Mouse (Mus musculus): ENCODE measurements at regions not wholly inside any gene's neighbourhood (a gene's known extent, or its start where the extent isn't known, plus 50 kb on each side); places are given as distances from the start of the nearest gene placed in this dataset.
"Not testable (repeated sequence)": the region's sequence is repeated elsewhere in the genome, so short reads cannot be mapped to it uniquely, and the experiment has no call there.

- WGBS, result 87% methylated on average over 4 of the region's 4 CpGs
- Histone ChIP-seq H3K27ac (replicated peaks) (no peak overlapping the region), H3K9ac (replicated peaks) (no peak overlapping the region), H3K27me3 (no peaks in the 10 kb centered on the region), H3K4me2 (replicated peaks) (no peak overlapping the region), H3K36me3 (no peaks in the 10 kb centered on the region), H3K9me3 (no peaks in the 10 kb centered on the region), H3K4me1 (no peaks in the 10 kb centered on the region), H3K4me3 (no peak overlapping the region)
- no peak for ATAC-seq (ENCODE audit: low FRiP score, low read depth)
Observed at GRCm38 (mm10) chr6:109814990-109815389, 830.4 kb upstream of the Grm7 start.

- no peak for ATAC-seq (ENCODE audit: low FRiP score, low read depth)
- no peaks in the 10 kb centered on the region for H3K36me3 ChIP-seq
- no peak overlapping the region for H3K9ac ChIP-seq (replicated peaks)
- no peak overlapping the region for H3K4me2 ChIP-seq (replicated peaks)
- no peaks in the 10 kb centered on the region for H3K27me3 ChIP-seq
- no peaks in the 10 kb centered on the region for H3K4me1 ChIP-seq
- H3K27ac ChIP-seq (replicated peaks), result no peak overlapping the region
- 86% methylated on average over 3 of the region's 3 CpGs for WGBS
- H3K4me3 ChIP-seq, result no peak overlapping the region
- H3K9me3 ChIP-seq, result no peaks in the 10 kb centered on the region
Observed at GRCm38 (mm10) chr6:109848313-109848712, 797.1 kb upstream of the Grm7 start.

GRCm38 (mm10) chr6:109855806-109856205 is 789.6 kb upstream of the Grm7 start:
- H3K27me3 ChIP-seq, result no peaks in the 10 kb centered on the region
- WGBS, result 58% methylated on average over 1 of the region's 1 CpGs
- H3K36me3 ChIP-seq, result no peaks in the 10 kb centered on the region

GRCm38 (mm10) chr6:109863411-109863810 is 782.0 kb upstream of the Grm7 start:
- 77% methylated on average over 4 of the region's 4 CpGs for WGBS
- Histone ChIP-seq H3K4me1 (no peaks in the 10 kb centered on the region), H3K9ac (replicated peaks) (no peak overlapping the region), H3K36me3 (no peaks in the 10 kb centered on the region), H3K4me3 (no peak overlapping the region), H3K9me3 (no peaks in the 10 kb centered on the region), H3K27me3 (no peaks in the 10 kb centered on the region), H3K27ac (replicated peaks) (no peak overlapping the region), H3K4me2 (replicated peaks) (no peak overlapping the region)
- no peak for ATAC-seq (ENCODE audit: low FRiP score, low read depth)

More at GRCm38 (mm10) chr6:109855806-109856205, 789.6 kb upstream of the Grm7 start:
- no peak overlapping the region for H3K4me3 ChIP-seq
- H3K9me3 ChIP-seq, result no peaks in the 10 kb centered on the region
- H3K9ac ChIP-seq (replicated peaks), result no peak overlapping the region
- no peaks in the 10 kb centered on the region for H3K4me1 ChIP-seq
- ATAC-seq (ENCODE audit: low FRiP score, low read depth), result no peak
- no peak overlapping the region for H3K4me2 ChIP-seq (replicated peaks)
- no peak overlapping the region for H3K27ac ChIP-seq (replicated peaks)

- Histone ChIP-seq H3K9me3 (no peaks in the 10 kb centered on the region), H3K36me3 (no peaks in the 10 kb centered on the region), H3K27me3 (no peaks in the 10 kb centered on the region), H3K4me3 (no peak overlapping the region), H3K4me1 (no peaks in the 10 kb centered on the region), H3K4me2 (replicated peaks) (no peak overlapping the region), H3K9ac (replicated peaks) (no peak overlapping the region), H3K27ac (replicated peaks) (no peak overlapping the region)
- WGBS, result 85% methylated on average over 2 of the region's 2 CpGs
- no peak for ATAC-seq (ENCODE audit: low FRiP score, low read depth)
Observed at GRCm38 (mm10) chr6:109874187-109874586, 771.2 kb upstream of the Grm7 start.

- Histone ChIP-seq H3K27ac (replicated peaks) (no peak overlapping the region), H3K4me2 (replicated peaks) (no peak overlapping the region), H3K4me3 (no peak overlapping the region), H3K4me1 (no peaks in the 10 kb centered on the region), H3K36me3 (no peaks in the 10 kb centered on the region), H3K27me3 (no peaks in the 10 kb centered on the region), H3K9ac (replicated peaks) (no peak overlapping the region), H3K9me3 (no peaks in the 10 kb centered on the region)
- no peak for ATAC-seq (ENCODE audit: low FRiP score, low read depth)
- whole genome bisulfite sequencing, result 85% methylated on average over 6 of the region's 6 CpGs
Observed at GRCm38 (mm10) chr6:109874625-109875040, 770.7 kb upstream of the Grm7 start.

GRCm38 (mm10) chr6:109875548-109875947 is 769.8 kb upstream of the Grm7 start:
- not testable (repeated sequence) for H3K36me3 ChIP-seq; H3K4me1 ChIP-seq; H3K4me2 ChIP-seq (replicated peaks); H3K9ac ChIP-seq (replicated peaks); ATAC-seq (ENCODE audit: low FRiP score, low read depth); H3K27ac ChIP-seq (replicated peaks); H3K27me3 ChIP-seq; H3K9me3 ChIP-seq; H3K4me3 ChIP-seq
- 90% methylated on average over 3 of the region's 3 CpGs for WGBS

GRCm38 (mm10) chr6:109879145-109879544 is 766.2 kb upstream of the Grm7 start:
- no peak overlapping the region for H3K9ac ChIP-seq (replicated peaks)
- H3K4me1 ChIP-seq, result no peaks in the 10 kb centered on the region
- no peaks in the 10 kb centered on the region for H3K36me3 ChIP-seq
- WGBS, result 92% methylated on average over 1 of the region's 1 CpGs
- no peak overlapping the region for H3K4me3 ChIP-seq
- no peaks in the 10 kb centered on the region for H3K9me3 ChIP-seq
- no peak overlapping the region for H3K27ac ChIP-seq (replicated peaks)
- no peak for ATAC-seq (ENCODE audit: low FRiP score, low read depth)
- no peaks in the 10 kb centered on the region for H3K27me3 ChIP-seq
- H3K4me2 ChIP-seq (replicated peaks), result no peak overlapping the region

- H3K27me3 ChIP-seq, result no peaks in the 10 kb centered on the region
- H3K9me3 ChIP-seq, result no peaks in the 10 kb centered on the region
- H3K27ac ChIP-seq (replicated peaks), result no peak overlapping the region
- H3K4me2 ChIP-seq (replicated peaks), result no peak overlapping the region
- no peak overlapping the region for H3K4me3 ChIP-seq
- H3K4me1 ChIP-seq, result no peaks in the 10 kb centered on the region
- no peak for ATAC-seq (ENCODE audit: low FRiP score, low read depth)
- no peak overlapping the region for H3K9ac ChIP-seq (replicated peaks)
- no peaks in the 10 kb centered on the region for H3K36me3 ChIP-seq
Observed at GRCm38 (mm10) chr6:109923780-109924179, 721.6 kb upstream of the Grm7 start.

GRCm38 (mm10) chr6:109948491-109948890 is 696.9 kb upstream of the Grm7 start:
- ATAC-seq (ENCODE audit: low FRiP score, low read depth), result peak; percentile 52; the same call in 1 of the 2 replicates
- Histone ChIP-seq H3K27ac (replicated peaks) (no peak overlapping the region), H3K4me1 (no peaks in the 10 kb centered on the region; the same call in 1 of the 2 replicates)

GRCm38 (mm10) chr6:109948928-109949327 is 696.5 kb upstream of the Grm7 start:
- 47% methylated on average over 1 of the region's 1 CpGs for WGBS
- 0 out of 2 replicates have a peak, but pooled peaks have one; percentile 16 for ATAC-seq (ENCODE audit: low FRiP score, low read depth)
- Histone ChIP-seq H3K4me3 (no peak overlapping the region), H3K4me2 (replicated peaks) (no peak overlapping the region), H3K9me3 (no peaks in the 10 kb centered on the region), H3K4me1 (no peaks in the 10 kb centered on the region; the same call in 1 of the 2 replicates), H3K27ac (replicated peaks) (no peak overlapping the region), H3K27me3 (no peaks in the 10 kb centered on the region), H3K36me3 (no peaks in the 10 kb centered on the region), H3K9ac (replicated peaks) (no peak overlapping the region)

More at GRCm38 (mm10) chr6:109948491-109948890, 696.9 kb upstream of the Grm7 start:
- Histone ChIP-seq H3K4me2 (replicated peaks) (no peak overlapping the region), H3K36me3 (no peaks in the 10 kb centered on the region), H3K9ac (replicated peaks) (no peak overlapping the region), H3K27me3 (no peaks in the 10 kb centered on the region), H3K9me3 (no peaks in the 10 kb centered on the region), H3K4me3 (no peak overlapping the region)

- 87% methylated on average over 2 of the region's 2 CpGs for WGBS
- not testable (repeated sequence) for H3K36me3 ChIP-seq; H3K9me3 ChIP-seq; H3K9ac ChIP-seq (replicated peaks); ATAC-seq (ENCODE audit: low FRiP score, low read depth); H3K4me3 ChIP-seq; H3K4me2 ChIP-seq (replicated peaks); H3K27me3 ChIP-seq; H3K27ac ChIP-seq (replicated peaks); H3K4me1 ChIP-seq
Observed at GRCm38 (mm10) chr6:109957901-109958300, 687.5 kb upstream of the Grm7 start.
